Comparison of ENCODE assay signal across 8 mouse cellular contexts in genomic region chr15:102202971-102203834, GRCm38 (mm10). TPM values are rescaled to one million over a fixed set of nuclear protein-coding genes. Genes with fewer than 3 reads are reported as not detected.
DNase-seq lines count a peak whose midpoint lies in the region; ATAC-seq lines count a peak whose summit lies in the region.

TSS of gene Zfp740 (plus strand) at chr15:102203249.

- peak; percentile 91 for ATAC-seq in inflammation-experienced regulatory T-cells, adult 6 months
- ATAC-seq in megakaryocyte-erythroid progenitor cell, adult 5-6 weeks (replicated peaks; ENCODE audit: low FRiP score, low TSS enrichment, poor library complexity, severe bottlenecking): peak; percentile 95

- DNase-seq in adipocyte (ENCODE audit: low spot score): peak; percentile 98
- DNase-seq in embryo, embryonic 10 days (ENCODE audit: low spot score): peak; percentile 94
- DNase-seq in gastrocnemius, postnatal 14 days: peak; percentile 99
- DNase-seq in left cerebral cortex, postnatal 10 days (ENCODE audit: extremely low spot score in 1 of 2, low spot score in 2 of 2): peak; percentile 93 to 99
- DNase-seq in right cerebral cortex, postnatal 25 days: peak; percentile 95
- peak; percentile 97 for DNase-seq in urinary bladder, postnatal 4 days (ENCODE audit: low spot score in 2 of 2)

- intact Hi-C loops in gastrocnemius, postnatal 14 days (cut with DNase I; ENCODE audit: low total_unique reads): no loop called here
- intact Hi-C loops in left cerebral cortex, postnatal 10 days (cut with DNase I): no loop called here

RNA-seq across cellular contexts. Expression of gene Zfp740, which starts in this region (rescaled TPM):
- 10 to 100 TPM; 27.6 to 30.5 TPM for total RNA-seq in gastrocnemius, postnatal 14 days (2021)
- 10 to 100 TPM; 20.3 to 33.3 (median 25.5) TPM for polyA plus RNA-seq in inflammation-experienced regulatory T-cells, adult 6 months (2017; shearing (Covaris generic))
- total RNA-seq in left cerebral cortex, postnatal 10 days (2021): 10 to 100 TPM; 53.2 to 56.7 TPM
- 39.8 and 65.3 TPM in 2 replicates for total RNA-seq in megakaryocyte-erythroid progenitor cell, adult 5-6 weeks (2014; fragmentation: Nextera tagmentation)
- 33.0 and 39.0 TPM in 2 replicates for total RNA-seq in megakaryocyte-erythroid progenitor cell, adult 5-6 weeks (2017)

Comparison
In these comparisons a context has a peak if more than half of its experiments do, and no peak if none do; other contexts are left out.
1. Peak in every context shown above with its lines: DNase-seq and ATAC-seq.